Mouse (Mus musculus) hindbrain, postnatal 0 days (tissue): ENCODE results near the gene B4galt5. TPM values are rescaled to one million over a fixed set of nuclear protein-coding genes. Genes with fewer than 3 reads are reported as not detected.

Source experiments
- ATAC-seq: fragments of 200-750 bp; cut with Nextera tagmentation; 2 replicates; pipeline ENCODE4 v1.8.0; 2017; ENCODE audit warnings: mild to moderate bottlenecking, moderate TSS enrichment, moderate library complexity
- DNase-seq: peaks from one replicate; pipeline ENCODE4 v3.0.0-alpha.2; 2015; ENCODE audit warnings: low spot score
- H3K27ac ChIP-seq: fragments of 300-500 bp; sonication (generic); 2 replicates; pipeline ENCODE4 v1.5.1; 2014; ENCODE audit warnings: mild to moderate bottlenecking
- H3K27me3 ChIP-seq: fragments of 300-500 bp; sonication (generic); 2 replicates; pipeline ENCODE4 v1.6.1; 2014; ENCODE audit warnings: low read length, mixed read lengths; ENCODE audit not compliant: insufficient read depth
- H3K36me3 ChIP-seq: fragments of 300-500 bp; sonication (generic); 2 replicates; pipeline ENCODE4 v1.6.1; 2014; ENCODE audit warnings: low read length, mixed read lengths; ENCODE audit not compliant: insufficient read depth
- H3K4me1 ChIP-seq: fragments of 300-500 bp; sonication (generic); 2 replicates; pipeline ENCODE4 v1.6.1; 2014; ENCODE audit warnings: antibody characterized with exemption, low read length, mixed read lengths; ENCODE audit not compliant: insufficient read depth
- H3K4me2 ChIP-seq: fragments of 300-500 bp; sonication (generic); 2 replicates; pipeline ENCODE4 v1.6.1; 2014; ENCODE audit warnings: low read depth, mild to moderate bottlenecking, low read length, moderate library complexity, mixed read lengths
- H3K4me3 ChIP-seq: fragments of 300-500 bp; sonication (generic); 2 replicates; pipeline ENCODE4 v1.5.1; 2014; ENCODE audit warnings: low read length
- H3K9ac ChIP-seq: fragments of 300-500 bp; sonication (generic); replicated peaks from 2 replicates; pipeline ENCODE4 v1.6.1; 2014; ENCODE audit warnings: mild to moderate bottlenecking, low read length, moderate library complexity, mixed read lengths
- H3K9me3 ChIP-seq: fragments of 300-500 bp; sonication (generic); 2 replicates; pipeline ENCODE4 v1.6.1; 2016; ENCODE audit warnings: low read length, mixed read lengths
- CTCF ChIP-seq: IDR thresholded peaks from 2 replicates; pipeline ENCODE4 v1.5.1; 2016; ENCODE audit warnings: antibody characterized with exemption, control low read depth, low read depth
- WGBS: fragments of 180-500 bp; shearing (Covaris S2); extraction: QIAGEN DNeasy Blood & Tissue Kit; methylation state at CpG from one replicate; pipeline ENCODE4 v1.1.7; 2014; 5-methylcytosine and 5-hydroxymethylcytosine counted together
- polyA plus RNA-seq: library from polyadenylated mRNA; unstranded; fragments of >200 nt; fragmentation: Nextera tagmentation; extraction: Ambion mirVana; gene quantifications from 2 replicates; pipeline ENCODE4 v1.2.1, GENCODE M21; 2015
- total RNA-seq: library from RNA; depleted of rRNA; stranded (reverse); fragments of >200 nt; gene quantifications from 2 replicates; pipeline ENCODE4 v1.2.3, GENCODE M21; 2014

The B4galt5 gene
- total and polyA plus RNA-seq, 2 experiments from 2014 or later: 31.5 to 67.5 TPM

GRCm38 (mm10) chr2:167313501-167314326 is 35.3 kb downstream of the B4galt5 start:
- no peak for TF ChIP-seq CTCF
- Histone ChIP-seq H3K27me3 (no peaks in the 10 kb centered on the region), H3K9ac (no peak overlapping the region), H3K36me3 (no peaks in the 10 kb centered on the region), H3K4me2 (no peak overlapping the region), H3K9me3 (no peaks in the 10 kb centered on the region), H3K4me3 (no peak overlapping the region), H3K27ac (peak overlapping the region; percentile 65), H3K4me1 (peaks cover 25% of the 10 kb centered on the region)
- WGBS: 51% methylated on average over 13 of the region's 13 CpGs
- ATAC-seq: peak; percentile 83
- DNase-seq: peak; percentile 81

- H3K4me1 ChIP-seq: peaks cover 18% of the 10 kb centered on the region
- H3K36me3 ChIP-seq: peaks cover 8% of the 10 kb centered on the region; the same call in 1 of the 2 replicates
- ATAC-seq (no peak), DNase-seq (no peak)
- H3K4me2 ChIP-seq: no peak overlapping the region
- H3K27me3 ChIP-seq: no peaks in the 10 kb centered on the region
- H3K9ac ChIP-seq: no peak overlapping the region
- 94% methylated on average over 1 of the region's 1 CpGs for WGBS
- no peak overlapping the region for H3K27ac ChIP-seq
- H3K9me3 ChIP-seq: no peaks in the 10 kb centered on the region
- no peak for TF ChIP-seq CTCF
- H3K4me3 ChIP-seq: no peak overlapping the region
These were observed 38.9 kb downstream of the B4galt5 start for GRCm38 (mm10) chr2:167310121-167310520.

- WGBS: 56% methylated on average over 12 of the region's 12 CpGs
- peaks cover 8% of the 10 kb centered on the region; the same call in 1 of the 2 replicates for H3K36me3 ChIP-seq
- DNase-seq: peak; percentile 52
These were observed 39.7 kb downstream of the B4galt5 start for GRCm38 (mm10) chr2:167309286-167309685.

GRCm38 (mm10) chr2:167307716-167308115 is 41.3 kb downstream of the B4galt5 start:
- no peak overlapping the region for H3K9ac ChIP-seq
- peaks cover 3% of the 10 kb centered on the region; the same call in 1 of the 2 replicates for H3K4me1 ChIP-seq
- H3K4me2 ChIP-seq: no peak overlapping the region
- WGBS: 44% methylated on average over 12 of the region's 12 CpGs
- no peaks in the 10 kb centered on the region for H3K9me3 ChIP-seq
- no peak for TF ChIP-seq CTCF
- no peaks in the 10 kb centered on the region for H3K27me3 ChIP-seq
- no peak for ATAC-seq
- no peak overlapping the region for H3K4me3 ChIP-seq
- H3K36me3 ChIP-seq: peaks cover 8% of the 10 kb centered on the region; the same call in 1 of the 2 replicates
- DNase-seq: peak; percentile 18
- H3K27ac ChIP-seq: peak overlapping the region; percentile 20; the same call in 1 of the 2 replicates

More at GRCm38 (mm10) chr2:167309286-167309685, 39.7 kb downstream of the B4galt5 start:
- H3K9ac ChIP-seq: no peak overlapping the region
- H3K27ac ChIP-seq: no peak overlapping the region
- H3K4me2 ChIP-seq: no peak overlapping the region
- no peaks in the 10 kb centered on the region for H3K9me3 ChIP-seq
- H3K4me3 ChIP-seq: no peak overlapping the region
- no peak for TF ChIP-seq CTCF
- ATAC-seq: no peak
- H3K4me1 ChIP-seq: peaks cover 9% of the 10 kb centered on the region
- no peaks in the 10 kb centered on the region for H3K27me3 ChIP-seq

DNA sequence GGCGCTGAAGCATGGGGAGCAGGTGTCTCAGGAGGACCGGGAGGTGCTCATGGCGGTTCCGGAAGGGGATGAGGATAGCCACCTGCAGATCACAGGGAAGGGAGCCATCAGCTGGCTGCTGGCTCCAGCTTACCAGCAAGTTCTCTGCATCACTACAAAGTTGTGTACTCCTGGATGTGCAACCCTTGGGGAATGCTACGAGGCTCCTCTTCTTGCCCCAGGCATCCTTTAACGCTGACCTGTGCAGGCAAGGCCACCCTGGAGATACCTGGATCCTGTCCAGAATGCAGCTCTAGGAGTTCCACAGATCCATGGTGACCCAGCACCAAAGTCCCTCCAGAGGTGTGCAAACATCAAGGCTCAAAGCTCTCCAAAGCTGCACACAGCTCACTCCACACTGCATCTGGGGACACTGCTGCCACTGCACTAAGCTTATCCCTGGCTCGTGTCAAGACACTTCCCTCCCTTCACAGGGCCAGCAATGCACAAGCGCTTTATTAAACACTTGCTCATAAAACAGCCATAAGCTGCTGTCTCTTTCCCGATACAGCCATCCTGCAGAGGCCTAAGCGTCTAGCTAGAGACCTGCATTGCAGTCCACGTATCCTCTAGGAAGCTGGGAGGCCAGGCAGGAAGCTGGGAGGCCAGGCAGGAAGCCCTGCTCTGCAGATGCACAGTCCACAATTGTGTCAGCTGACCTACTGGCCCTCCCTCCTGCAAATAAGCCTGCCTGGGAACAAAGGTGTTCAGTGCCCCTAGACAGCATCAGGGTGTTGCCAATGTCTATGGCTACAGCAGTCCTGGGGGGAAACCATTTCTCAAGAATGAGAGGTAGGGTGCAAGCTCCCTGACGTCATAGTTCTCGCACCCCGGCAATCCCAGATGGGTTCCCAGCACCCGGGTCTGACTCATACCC is 42.1 kb downstream of the B4galt5 start:
- ATAC-seq: 0 out of 2 replicates have a peak, but pooled peaks have one; percentile 14
- no peak for DNase-seq
- TF ChIP-seq CTCF: no peak
- H3K9ac ChIP-seq: no peak overlapping the region
- WGBS: 83% methylated on average over 15 of the region's 15 CpGs
- H3K4me3 ChIP-seq: no peak overlapping the region
- no peak overlapping the region for H3K4me2 ChIP-seq
- H3K27me3 ChIP-seq: no peaks in the 10 kb centered on the region
- peaks cover 8% of the 10 kb centered on the region; the same call in 1 of the 2 replicates for H3K36me3 ChIP-seq
- peak overlapping the region; percentile 20; the same call in 1 of the 2 replicates for H3K27ac ChIP-seq
- peaks cover 3% of the 10 kb centered on the region; the same call in 1 of the 2 replicates for H3K4me1 ChIP-seq
- no peaks in the 10 kb centered on the region for H3K9me3 ChIP-seq

DNA sequence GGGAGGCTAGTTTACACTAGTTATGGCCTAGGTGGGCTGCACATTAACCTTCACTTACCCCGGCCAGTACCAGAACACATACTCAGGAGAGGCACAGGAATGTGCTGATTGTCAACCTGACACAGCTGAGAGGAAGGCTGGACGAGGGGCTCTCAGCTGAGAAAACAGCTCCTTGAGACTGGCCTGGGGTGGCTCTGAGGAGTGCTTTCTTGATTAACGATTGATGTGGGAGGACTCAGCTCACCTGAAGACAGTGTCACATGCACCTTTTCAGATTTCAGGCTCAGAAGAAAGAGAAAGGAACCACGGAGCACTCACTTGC is 42.7 kb downstream of the B4galt5 start:
- 87% methylated on average over 4 of the region's 4 CpGs for WGBS
- ATAC-seq (no peak), DNase-seq (no peak)
- H3K4me2 ChIP-seq: no peak overlapping the region
- H3K9me3 ChIP-seq: no peaks in the 10 kb centered on the region
- no peak overlapping the region for H3K27ac ChIP-seq
- peaks cover 8% of the 10 kb centered on the region; the same call in 1 of the 2 replicates for H3K36me3 ChIP-seq
- peaks cover 3% of the 10 kb centered on the region; the same call in 1 of the 2 replicates for H3K4me1 ChIP-seq
- no peak for TF ChIP-seq CTCF
- no peak overlapping the region for H3K9ac ChIP-seq
- H3K4me3 ChIP-seq: no peak overlapping the region
- no peaks in the 10 kb centered on the region for H3K27me3 ChIP-seq
